Mouse (Mus musculus) embryonic facial prominence, embryonic 12.5 days (tissue): ENCODE data around the gene Med10. TPM values are rescaled to one million over a fixed set of nuclear protein-coding genes. Genes with fewer than 3 reads are reported as not detected.

Source experiments
- ATAC-seq: fragments of 200-750 bp; cut with Nextera tagmentation; 2 replicates; pipeline ENCODE4 v1.8.0; 2017; ENCODE audit not compliant: insufficient number of reproducible peaks, insufficient read depth, low FRiP score, low TSS enrichment
- H3K27ac ChIP-seq: fragments of 300-500 bp; sonication (generic); 2 replicates; pipeline ENCODE4 v1.5.1; 2016; ENCODE audit warnings: mild to moderate bottlenecking
- H3K27me3 ChIP-seq: fragments of 300-500 bp; sonication (generic); 2 replicates; pipeline ENCODE4 v1.6.1; 2016; ENCODE audit warnings: mild to moderate bottlenecking, moderate library complexity
- H3K36me3 ChIP-seq: fragments of 300-500 bp; sonication (generic); 2 replicates; pipeline ENCODE4 v1.6.1; 2016; ENCODE audit warnings: mild to moderate bottlenecking
- H3K4me1 ChIP-seq: fragments of 300-500 bp; sonication (generic); 2 replicates; pipeline ENCODE4 v1.6.1; 2016
- H3K4me2 ChIP-seq: fragments of 300-500 bp; sonication (generic); replicated peaks from 2 replicates; pipeline ENCODE4 v1.6.1; 2016; ENCODE audit warnings: mild to moderate bottlenecking, moderate library complexity
- H3K4me3 ChIP-seq: fragments of 300-500 bp; sonication (generic); 2 replicates; pipeline ENCODE4 v1.5.1; 2016; ENCODE audit warnings: mild to moderate bottlenecking
- H3K9ac ChIP-seq: fragments of 300-500 bp; sonication (generic); 2 replicates; pipeline ENCODE4 v1.6.1; 2016; ENCODE audit warnings: mild to moderate bottlenecking, moderate library complexity
- H3K9me3 ChIP-seq: fragments of 300-500 bp; sonication (generic); 2 replicates; pipeline ENCODE4 v1.6.1; 2016; ENCODE audit warnings: mild to moderate bottlenecking, moderate library complexity
- WGBS: fragments of 180-500 bp; shearing (Covaris S2); methylation state at CpG from one replicate; pipeline ENCODE4 v1.1.7; 2016; 5-methylcytosine and 5-hydroxymethylcytosine counted together
- polyA plus RNA-seq: library from polyadenylated mRNA; unstranded; fragments of >200 nt; fragmentation: Nextera tagmentation; extraction: Ambion mirVana; gene quantifications from 2 replicates; pipeline ENCODE4 v1.2.1, GENCODE M21; 2016

Med10 gene
- polyA plus RNA-seq = 155 and 167 TPM in 2 replicates

- 80% methylated on average over 5 of the region's 5 CpGs for WGBS
These were observed at the start of gene Med10 for GRCm38 (mm10) chr13:69802095-69802494. TSS of gene Med10 (plus strand) at chr13:69802395.

GRCm38 (mm10) chr13:69752875-69753274 is 49.3 kb upstream of the Med10 start:
- 78% methylated on average over 2 of the region's 2 CpGs for WGBS
- H3K4me2 ChIP-seq = no peak overlapping the region
- no peak overlapping the region for H3K27ac ChIP-seq
- ATAC-seq = no peak
- H3K9me3 ChIP-seq = no peaks in the 10 kb centered on the region
- no peaks in the 10 kb centered on the region for H3K36me3 ChIP-seq
- no peaks in the 10 kb centered on the region for H3K4me1 ChIP-seq
- H3K9ac ChIP-seq = no peak overlapping the region
- no peak overlapping the region for H3K4me3 ChIP-seq
- no peaks in the 10 kb centered on the region; the same call in 1 of the 2 replicates for H3K27me3 ChIP-seq

More at GRCm38 (mm10) chr13:69802095-69802494, at the start of gene Med10:
- no peak for ATAC-seq
- Histone ChIP-seq H3K9me3 (no peaks in the 10 kb centered on the region), H3K4me1 (no peaks in the 10 kb centered on the region), H3K27me3 (no peaks in the 10 kb centered on the region), H3K27ac (no peak within 1 kb of the TSS), H3K4me2 (no peak within 1 kb of the TSS), H3K36me3 (no peaks in the 10 kb centered on the region), H3K4me3 (no peak within 1 kb of the TSS), H3K9ac (no peak within 1 kb of the TSS)

GRCm38 (mm10) chr13:69758979-69759378 is 43.2 kb upstream of the Med10 start:
- Histone ChIP-seq H3K4me1 (no peaks in the 10 kb centered on the region), H3K36me3 (no peaks in the 10 kb centered on the region), H3K4me2 (no peak overlapping the region), H3K4me3 (no peak overlapping the region), H3K27ac (no peak overlapping the region), H3K9ac (no peak overlapping the region), H3K9me3 (no peaks in the 10 kb centered on the region), H3K27me3 (no peaks in the 10 kb centered on the region)
- ATAC-seq = no peak
- 71% methylated on average over 6 of the region's 6 CpGs for WGBS

GRCm38 (mm10) chr13:69761393-69761792 is 40.8 kb upstream of the Med10 start:
- Histone ChIP-seq H3K27me3 (no peaks in the 10 kb centered on the region), H3K9me3 (no peaks in the 10 kb centered on the region), H3K4me1 (no peaks in the 10 kb centered on the region), H3K27ac (no peak overlapping the region), H3K4me3 (no peak overlapping the region), H3K36me3 (no peaks in the 10 kb centered on the region), H3K9ac (no peak overlapping the region), H3K4me2 (no peak overlapping the region)
- ATAC-seq = no peak
- 83% methylated on average over 10 of the region's 10 CpGs for WGBS

GRCm38 (mm10) chr13:69764646-69765045 is 37.5 kb upstream of the Med10 start:
- ATAC-seq = no peak
- no peak overlapping the region for H3K4me3 ChIP-seq
- H3K27ac ChIP-seq = no peak overlapping the region
- H3K4me1 ChIP-seq = no peaks in the 10 kb centered on the region
- no peak overlapping the region for H3K9ac ChIP-seq
- H3K27me3 ChIP-seq = no peaks in the 10 kb centered on the region
- H3K36me3 ChIP-seq = no peaks in the 10 kb centered on the region
- 86% methylated on average over 9 of the region's 9 CpGs for WGBS
- H3K4me2 ChIP-seq = no peak overlapping the region
- H3K9me3 ChIP-seq = no peaks in the 10 kb centered on the region

GRCm38 (mm10) chr13:69768152-69768551 is 34.0 kb upstream of the Med10 start:
- H3K4me1 ChIP-seq = no peaks in the 10 kb centered on the region
- H3K27ac ChIP-seq = no peak overlapping the region
- no peaks in the 10 kb centered on the region for H3K36me3 ChIP-seq
- H3K9ac ChIP-seq = no peak overlapping the region
- H3K4me2 ChIP-seq = no peak overlapping the region
- no peak for ATAC-seq
- no peak overlapping the region for H3K4me3 ChIP-seq
- H3K9me3 ChIP-seq = no peaks in the 10 kb centered on the region
- 88% methylated on average over 10 of the region's 10 CpGs for WGBS
- H3K27me3 ChIP-seq = no peaks in the 10 kb centered on the region

- no peak overlapping the region for H3K4me2 ChIP-seq
- H3K27ac ChIP-seq = no peak overlapping the region
- no peak overlapping the region for H3K4me3 ChIP-seq
- WGBS = 78% methylated on average over 12 of the region's 12 CpGs
- peak; percentile 22; the same call in 1 of the 2 replicates for ATAC-seq
- no peaks in the 10 kb centered on the region for H3K27me3 ChIP-seq
- H3K9me3 ChIP-seq = no peaks in the 10 kb centered on the region
- H3K9ac ChIP-seq = no peak overlapping the region
- H3K4me1 ChIP-seq = no peaks in the 10 kb centered on the region
- H3K36me3 ChIP-seq = no peaks in the 10 kb centered on the region
These were observed 31.4 kb upstream of the Med10 start for GRCm38 (mm10) chr13:69770538-69771456.

- Histone ChIP-seq H3K27me3 (no peaks in the 10 kb centered on the region), H3K4me3 (no peak overlapping the region), H3K9me3 (no peaks in the 10 kb centered on the region), H3K9ac (no peak overlapping the region), H3K27ac (no peak overlapping the region), H3K4me2 (no peak overlapping the region), H3K4me1 (no peaks in the 10 kb centered on the region), H3K36me3 (no peaks in the 10 kb centered on the region)
- 87% methylated on average over 4 of the region's 4 CpGs for WGBS
- no peak for ATAC-seq
These were observed 29.8 kb upstream of the Med10 start for GRCm38 (mm10) chr13:69772358-69772757.

GRCm38 (mm10) chr13:69778221-69778620 is 24.0 kb upstream of the Med10 start:
- Histone ChIP-seq H3K9me3 (no peaks in the 10 kb centered on the region), H3K36me3 (no peaks in the 10 kb centered on the region), H3K9ac (no peak overlapping the region), H3K4me2 (no peak overlapping the region), H3K4me3 (no peak overlapping the region), H3K27ac (no peak overlapping the region), H3K4me1 (no peaks in the 10 kb centered on the region), H3K27me3 (no peaks in the 10 kb centered on the region)
- 87% methylated on average over 19 of the region's 19 CpGs for WGBS
- no peak for ATAC-seq

GRCm38 (mm10) chr13:69788704-69789103 is 13.5 kb upstream of the Med10 start:
- H3K4me2 ChIP-seq = no peak overlapping the region
- no peak overlapping the region for H3K27ac ChIP-seq
- H3K4me3 ChIP-seq = no peak overlapping the region
- no peaks in the 10 kb centered on the region for H3K4me1 ChIP-seq
- no peaks in the 10 kb centered on the region for H3K27me3 ChIP-seq
- no peaks in the 10 kb centered on the region for H3K36me3 ChIP-seq
- H3K9me3 ChIP-seq = no peaks in the 10 kb centered on the region
- WGBS = 73% methylated on average over 5 of the region's 5 CpGs
- no peak overlapping the region for H3K9ac ChIP-seq
- ATAC-seq = no peak

GRCm38 (mm10) chr13:69791814-69792213 is 10.4 kb upstream of the Med10 start:
- Histone ChIP-seq H3K9ac (no peak overlapping the region), H3K27me3 (no peaks in the 10 kb centered on the region), H3K36me3 (no peaks in the 10 kb centered on the region), H3K9me3 (no peaks in the 10 kb centered on the region), H3K27ac (no peak overlapping the region), H3K4me3 (no peak overlapping the region), H3K4me1 (no peaks in the 10 kb centered on the region), H3K4me2 (no peak overlapping the region)
- WGBS = 82% methylated on average over 1 of the region's 1 CpGs
- ATAC-seq = no peak

GRCm38 (mm10) chr13:69792541-69793009 is 9.6 kb upstream of the Med10 start:
- no peaks in the 10 kb centered on the region for H3K27me3 ChIP-seq
- 64% methylated on average over 12 of the region's 12 CpGs for WGBS
- H3K4me1 ChIP-seq = no peaks in the 10 kb centered on the region
- ATAC-seq = no peak
- H3K36me3 ChIP-seq = no peaks in the 10 kb centered on the region
- no peak overlapping the region for H3K4me2 ChIP-seq
- no peak overlapping the region for H3K9ac ChIP-seq
- H3K4me3 ChIP-seq = no peak overlapping the region
- no peaks in the 10 kb centered on the region for H3K9me3 ChIP-seq
- no peak overlapping the region for H3K27ac ChIP-seq
